Mouse (Mus musculus): ENCODE data around the gene Man1c1.

GRCm38 (mm10) chr4:134720371-134720770, 16.3 kb upstream of the Man1c1 start:
- TF ChIP-seq CTCF (conservative IDR thresholded peaks at IDR 0.05; ENCODE audit: insufficient read depth, insufficient read length, low read depth, low read length) = no peak
- TF ChIP-seq POLR2A (IDR thresholded peaks at IDR 0.05; ENCODE audit: low read depth, low read length) = no peak

Data from kidney, adult 2 months (tissue).